Mouse (Mus musculus) megakaryocyte, embryonic 14.5 days (primary cell): ENCODE results near the gene Mlxip. TPM values are rescaled to one million over a fixed set of nuclear protein-coding genes. Genes with fewer than 3 reads are reported as not detected.

Experiments
- H3K27me3 ChIP-seq: replicated peaks from 2 replicates; pipeline ENCODE3; 2012; ENCODE audit warnings: inconsistent platforms
- H3K36me3 ChIP-seq: replicated peaks from 2 replicates; pipeline ENCODE3; 2012; ENCODE audit warnings: low read length, inconsistent platforms, mixed read lengths
- H3K4me1 ChIP-seq: 2 replicates; pipeline ENCODE4 v1.6.1; 2012; ENCODE audit warnings: inconsistent platforms
- H3K4me3 ChIP-seq: replicated peaks from 2 replicates; pipeline ENCODE3; 2012; ENCODE audit warnings: moderate library complexity, mild to moderate bottlenecking, inconsistent platforms
- H3K9me3 ChIP-seq: 2 replicates; pipeline ENCODE4 v1.6.1; 2012; ENCODE audit warnings: inconsistent platforms
- FLI1 ChIP-seq: IDR thresholded peaks from 2 replicates; pipeline ENCODE4 v1.6.1; 2012; ENCODE audit warnings: low read length, inconsistent platforms, mixed read lengths
- GATA1 ChIP-seq: IDR thresholded peaks from 3 replicates; pipeline ENCODE4 v1.6.1; 2012; ENCODE audit warnings: mixed read lengths, low read length, inconsistent platforms, borderline replicate concordance
- polyA plus RNA-seq: library from polyadenylated mRNA; stranded (reverse); fragments of >175 nt; gene quantifications from 2 replicates; pipeline ENCODE4 v1.2.3, GENCODE M21; 2012; ENCODE audit warnings: low replicate concordance; ENCODE audit not compliant: insufficient read depth

The Mlxip gene
- polyA plus RNA-seq, 1 experiment: 3.1 TPM

DNA sequence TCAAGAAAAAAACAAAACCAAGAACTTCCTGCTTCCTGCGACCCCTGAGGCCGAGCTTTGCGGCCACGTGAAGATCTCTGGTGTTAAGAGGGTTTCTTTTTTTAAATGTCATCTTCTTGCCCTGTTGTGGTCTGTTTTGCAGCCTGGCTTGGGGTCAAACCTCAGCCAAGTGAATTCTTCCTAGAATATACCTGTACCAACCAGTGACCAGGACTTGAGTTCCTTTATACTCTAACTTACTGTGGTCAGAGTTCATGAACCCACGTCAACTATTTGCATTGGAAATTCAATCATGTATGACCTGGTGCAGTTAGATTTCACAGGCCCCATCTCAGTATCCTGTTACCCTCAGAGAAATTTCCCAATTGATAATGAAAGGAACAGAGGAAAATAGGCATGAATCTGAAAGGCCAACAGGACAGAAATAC is 15.1 kb upstream of the Mlxip start:
- peaks cover 37% of the 10 kb centered on the region for H3K4me1 ChIP-seq
- TF ChIP-seq FLI1: no peak
- TF ChIP-seq GATA1: no peak
- H3K36me3 ChIP-seq: peaks cover 9% of the 10 kb centered on the region
- H3K27me3 ChIP-seq: peaks cover 7% of the 10 kb centered on the region
- peaks cover 9% of the 10 kb centered on the region for H3K9me3 ChIP-seq
- H3K4me3 ChIP-seq: no peak overlapping the region

DNA sequence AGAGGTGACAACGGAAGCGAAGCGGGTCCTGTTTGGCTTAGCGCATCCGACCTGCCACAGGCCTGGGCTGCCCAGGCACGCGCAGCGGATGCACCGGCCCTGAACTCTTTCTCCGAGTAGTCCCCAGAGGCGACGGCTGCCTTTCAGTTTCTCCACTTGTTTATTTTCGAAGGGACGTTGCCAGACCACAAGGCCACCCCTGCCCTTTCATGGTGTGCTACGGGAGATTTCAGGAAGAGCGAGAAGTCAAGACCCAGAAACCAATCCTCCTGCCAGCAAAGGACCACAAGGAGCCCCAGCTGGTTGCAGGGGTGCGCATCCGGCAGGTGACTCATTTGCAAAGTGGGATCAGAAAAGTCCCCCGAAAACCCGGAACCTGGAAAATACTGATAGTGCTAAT is 12.6 kb upstream of the Mlxip start:
- Histone ChIP-seq H3K36me3 (peaks cover 6% of the 10 kb centered on the region), H3K9me3 (peaks cover 10% of the 10 kb centered on the region), H3K4me3 (peak overlapping the region; percentile 73), H3K4me1 (peaks cover 37% of the 10 kb centered on the region), H3K27me3 (peaks cover 8% of the 10 kb centered on the region)
- TF ChIP-seq GATA1 (no peak), FLI1 (no peak)

DNA sequence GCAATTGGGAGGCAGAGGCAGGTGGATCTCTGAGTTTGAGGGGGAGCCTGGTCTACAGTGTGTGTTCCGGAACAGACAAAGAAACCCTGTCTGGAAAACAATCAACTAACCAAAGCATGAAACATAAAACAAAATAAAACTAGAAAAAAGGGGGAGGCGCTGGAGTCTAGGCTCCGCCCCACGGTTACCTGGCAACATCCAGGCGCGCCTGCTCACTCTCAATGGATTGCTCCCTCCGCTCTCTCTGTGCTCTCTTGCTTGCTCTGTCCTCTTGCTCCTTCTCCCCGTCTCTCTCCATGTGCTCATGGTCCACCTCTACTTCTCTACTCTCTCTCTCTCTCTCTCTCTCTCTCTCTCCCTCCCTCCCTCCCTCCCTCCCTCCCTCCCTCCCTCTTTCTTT is 11.9 kb upstream of the Mlxip start:
- peaks cover 6% of the 10 kb centered on the region for H3K36me3 ChIP-seq

GRCm38 (mm10) chr5:123388452-123388851 is 6.1 kb upstream of the Mlxip start:
- Histone ChIP-seq H3K9me3 (peaks cover 10% of the 10 kb centered on the region), H3K27me3 (peaks cover 8% of the 10 kb centered on the region), H3K36me3 (peaks cover 6% of the 10 kb centered on the region), H3K4me1 (peaks cover 38% of the 10 kb centered on the region), H3K4me3 (peak overlapping the region; percentile 86)
- TF ChIP-seq FLI1 (no peak), GATA1 (no peak)

More for the DNA sequence above, 11.9 kb upstream of the Mlxip start:
- no peak overlapping the region for H3K4me3 ChIP-seq
- no peak for TF ChIP-seq GATA1
- no peak for TF ChIP-seq FLI1
- H3K4me1 ChIP-seq: peaks cover 31% of the 10 kb centered on the region
- H3K9me3 ChIP-seq: peaks cover 10% of the 10 kb centered on the region
- H3K27me3 ChIP-seq: peaks cover 8% of the 10 kb centered on the region

DNA sequence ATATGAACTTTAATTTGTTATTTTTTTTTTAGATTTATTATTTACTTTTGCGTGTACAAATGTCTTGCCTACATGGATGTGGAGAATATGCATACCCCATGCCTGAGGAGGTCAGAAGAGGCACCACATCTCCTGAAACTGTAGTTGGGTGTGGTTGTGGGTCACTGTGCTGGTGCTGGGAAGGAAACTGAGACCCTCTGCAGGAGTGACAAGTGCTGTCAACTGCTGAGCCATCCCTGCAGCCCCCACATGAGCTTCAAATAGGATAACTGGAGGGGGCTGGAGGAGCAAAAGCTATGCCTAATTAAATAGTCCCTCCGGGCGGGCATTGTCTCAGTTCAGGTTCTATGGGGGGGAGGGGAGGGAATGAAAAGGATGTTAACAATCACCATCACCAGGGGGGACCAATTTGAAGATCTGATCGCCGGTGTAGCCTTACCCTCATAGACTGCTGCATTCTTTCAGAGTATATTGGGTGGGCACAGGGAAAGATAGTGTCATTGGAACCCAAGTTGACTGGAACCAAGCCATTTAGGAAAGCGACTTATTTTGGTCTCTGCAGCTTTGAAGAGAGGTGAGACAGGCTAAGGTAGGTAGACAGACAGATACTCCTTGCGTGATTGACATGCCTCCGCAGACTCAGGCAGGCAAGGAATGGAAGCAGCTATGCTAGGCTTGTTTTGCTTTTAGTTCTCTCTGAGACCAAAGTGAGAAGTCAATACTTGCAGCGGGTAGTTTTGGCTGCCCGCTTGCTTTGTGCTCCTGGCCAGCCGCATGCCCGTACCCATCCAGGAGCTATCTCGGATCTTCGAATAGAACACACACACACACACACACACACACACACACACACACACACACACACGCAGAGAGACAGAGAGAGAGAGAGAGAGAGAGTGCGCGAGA is 3.8 kb upstream of the Mlxip start:
- H3K36me3 ChIP-seq: no peaks in the 10 kb centered on the region
- H3K4me1 ChIP-seq: peaks cover 51% of the 10 kb centered on the region
- H3K4me3 ChIP-seq: no peak overlapping the region
- no peaks in the 10 kb centered on the region for H3K9me3 ChIP-seq
- TF ChIP-seq FLI1: no peak
- TF ChIP-seq GATA1: no peak
- no peaks in the 10 kb centered on the region for H3K27me3 ChIP-seq

GRCm38 (mm10) chr5:123391442-123391809 is 3.2 kb upstream of the Mlxip start:
- H3K4me3 ChIP-seq: no peak overlapping the region
- peaks cover 58% of the 10 kb centered on the region for H3K4me1 ChIP-seq
- no peaks in the 10 kb centered on the region for H3K9me3 ChIP-seq
- no peaks in the 10 kb centered on the region for H3K36me3 ChIP-seq
- TF ChIP-seq GATA1 (no peak), FLI1 (no peak)
- H3K27me3 ChIP-seq: no peaks in the 10 kb centered on the region

DNA sequence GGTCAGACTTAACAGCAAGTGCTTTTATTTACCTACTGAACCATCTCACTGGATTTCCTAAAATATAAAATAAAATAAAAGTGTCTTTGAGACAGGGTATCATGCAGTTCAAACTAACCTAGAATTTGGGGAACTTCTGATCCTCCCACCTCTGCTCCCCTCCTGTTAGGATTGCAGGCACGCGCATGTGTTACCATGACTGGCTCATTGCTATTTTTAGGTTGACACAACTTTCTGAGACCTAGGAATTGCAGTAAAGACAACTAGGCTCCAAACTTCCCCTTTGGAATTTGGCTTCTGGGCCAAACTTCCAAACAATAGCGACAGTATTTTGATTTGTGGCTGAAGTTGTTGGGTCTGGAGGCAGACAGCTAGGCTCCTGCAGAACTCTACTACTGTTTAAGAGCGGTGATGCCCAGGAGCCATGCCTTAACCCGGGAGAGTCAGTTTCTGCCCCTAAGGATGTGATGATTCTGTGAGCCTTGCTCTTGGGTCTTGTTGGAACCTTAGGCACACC is 754 bp upstream of the Mlxip start:
- Histone ChIP-seq H3K36me3 (peaks cover 3% of the 10 kb centered on the region), H3K4me3 (peak overlapping the region; percentile 99), H3K9me3 (no peaks in the 10 kb centered on the region), H3K27me3 (no peaks in the 10 kb centered on the region), H3K4me1 (peaks cover 72% of the 10 kb centered on the region)
- TF ChIP-seq FLI1: no peak
- TF ChIP-seq GATA1: no peak

- H3K4me3 ChIP-seq: peak overlapping the region; percentile 99
- H3K27me3 ChIP-seq: no peaks in the 10 kb centered on the region
- peaks cover 3% of the 10 kb centered on the region for H3K36me3 ChIP-seq
- no peaks in the 10 kb centered on the region for H3K9me3 ChIP-seq
- peaks cover 61% of the 10 kb centered on the region for H3K4me1 ChIP-seq
- TF ChIP-seq GATA1 (no peak), FLI1 (no peak)
Measured at GRCm38 (mm10) chr5:123394957-123395881, 621 bp downstream of the Mlxip start.

- no peaks in the 10 kb centered on the region for H3K27me3 ChIP-seq
- H3K4me3 ChIP-seq: peak overlapping the region; percentile 99
- H3K9me3 ChIP-seq: no peaks in the 10 kb centered on the region
- H3K4me1 ChIP-seq: peaks cover 60% of the 10 kb centered on the region
- no peak for TF ChIP-seq FLI1
- no peak for TF ChIP-seq GATA1
- H3K36me3 ChIP-seq: peaks cover 10% of the 10 kb centered on the region
Measured at GRCm38 (mm10) chr5:123396901-123397464, 2.4 kb downstream of the Mlxip start.
